In the genomic region with DNA sequence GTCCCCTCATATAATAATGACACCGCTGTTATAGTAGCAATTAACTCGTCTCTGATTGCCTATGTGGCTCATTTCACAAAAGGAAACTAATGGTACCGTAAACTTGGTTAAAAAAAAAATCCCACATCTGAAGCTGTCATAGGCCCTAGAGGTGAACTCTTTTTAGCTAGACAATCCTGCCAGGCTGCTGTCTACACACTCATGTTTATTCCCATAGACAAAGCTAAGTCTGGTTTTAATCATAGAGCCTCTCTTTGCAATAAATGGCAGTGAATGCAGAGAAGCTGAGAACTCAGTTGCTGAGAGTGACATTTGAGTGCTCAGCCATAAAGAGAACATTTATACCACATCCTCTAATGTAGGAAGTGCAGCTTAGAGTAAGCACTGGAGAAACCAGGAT, we compare ENCODE assay signal across 17 mouse cellular contexts.
"Had no signal": no experiment of that assay in that cellular context is flagged by ENCODE, and none has a peak within 500 bp of the region (broad histone marks: within the 10 kb centered on the region; RNA-seq: fewer than 3 reads in every experiment).

No protein-coding gene starts in this region.

- ATAC-seq: midbrain, embryonic 15.5 days had no signal

- H3K36me3 ChIP-seq: limb, embryonic 10.5 days; liver, embryonic 15.5 days; midbrain, embryonic 15.5 days; neural tube, embryonic 12.5 days; stomach, embryonic 15.5 days had no signal

- DNase-seq: kidney, postnatal 10 days; kidney, postnatal 4 days; layer of hippocampus, postnatal 36 days; lung, adult 2 months; lung, postnatal 10 days; right cerebral cortex, postnatal 14 days; thymus, adult 2 months; thymus, postnatal 25 days had no signal

- H3K27ac ChIP-seq: limb, embryonic 10.5 days; liver, embryonic 15.5 days; macrophage; midbrain, embryonic 15.5 days; neural tube, embryonic 12.5 days; stomach, embryonic 15.5 days had no signal

- H3K4me2 ChIP-seq: liver, embryonic 11.5 days; liver, embryonic 15.5 days; midbrain, embryonic 11.5 days; midbrain, embryonic 15.5 days; neural tube, embryonic 12.5 days; stomach, embryonic 15.5 days had no signal

- H3K4me3 ChIP-seq: limb, embryonic 10.5 days; liver, embryonic 15.5 days; megakaryocyte, embryonic 14.5 days; midbrain, embryonic 15.5 days; neural tube, embryonic 12.5 days; stomach, embryonic 15.5 days had no signal

- H3K27me3 ChIP-seq: liver, embryonic 15.5 days; megakaryocyte, embryonic 14.5 days; midbrain, embryonic 15.5 days; neural tube, embryonic 12.5 days; stomach, embryonic 15.5 days had no signal

- H3K4me1 ChIP-seq: liver, embryonic 15.5 days; megakaryocyte, embryonic 14.5 days; midbrain, embryonic 15.5 days; neural tube, embryonic 12.5 days; stomach, embryonic 15.5 days had no signal

- H3K9ac ChIP-seq: liver, embryonic 15.5 days; midbrain, embryonic 15.5 days; neural tube, embryonic 12.5 days; stomach, embryonic 15.5 days had no signal

- H3K9me3 ChIP-seq: limb, embryonic 10.5 days; liver, embryonic 15.5 days; midbrain, embryonic 15.5 days; neural tube, embryonic 12.5 days; stomach, embryonic 15.5 days had no signal
